Mouse (Mus musculus) gonadal fat pad, adult 2 months (tissue): ENCODE results near the gene Ltc4s. TPM values are rescaled to one million over a fixed set of nuclear protein-coding genes. Genes with fewer than 3 reads are reported as not detected.

Experiments used
- DNase-seq: peaks from one replicate; pipeline ENCODE4 v3.0.0-alpha.2; 2012; ENCODE audit warnings: low read depth
- polyA plus RNA-seq: library from polyadenylated mRNA; depleted of rRNA; stranded (reverse); fragments of >200 nt; gene quantifications from 2 replicates; pipeline ENCODE4 v1.2.3, GENCODE M21; 2012

Gene Ltc4s
- polyA plus RNA-seq, 1 experiment = 350 TPM

DNA sequence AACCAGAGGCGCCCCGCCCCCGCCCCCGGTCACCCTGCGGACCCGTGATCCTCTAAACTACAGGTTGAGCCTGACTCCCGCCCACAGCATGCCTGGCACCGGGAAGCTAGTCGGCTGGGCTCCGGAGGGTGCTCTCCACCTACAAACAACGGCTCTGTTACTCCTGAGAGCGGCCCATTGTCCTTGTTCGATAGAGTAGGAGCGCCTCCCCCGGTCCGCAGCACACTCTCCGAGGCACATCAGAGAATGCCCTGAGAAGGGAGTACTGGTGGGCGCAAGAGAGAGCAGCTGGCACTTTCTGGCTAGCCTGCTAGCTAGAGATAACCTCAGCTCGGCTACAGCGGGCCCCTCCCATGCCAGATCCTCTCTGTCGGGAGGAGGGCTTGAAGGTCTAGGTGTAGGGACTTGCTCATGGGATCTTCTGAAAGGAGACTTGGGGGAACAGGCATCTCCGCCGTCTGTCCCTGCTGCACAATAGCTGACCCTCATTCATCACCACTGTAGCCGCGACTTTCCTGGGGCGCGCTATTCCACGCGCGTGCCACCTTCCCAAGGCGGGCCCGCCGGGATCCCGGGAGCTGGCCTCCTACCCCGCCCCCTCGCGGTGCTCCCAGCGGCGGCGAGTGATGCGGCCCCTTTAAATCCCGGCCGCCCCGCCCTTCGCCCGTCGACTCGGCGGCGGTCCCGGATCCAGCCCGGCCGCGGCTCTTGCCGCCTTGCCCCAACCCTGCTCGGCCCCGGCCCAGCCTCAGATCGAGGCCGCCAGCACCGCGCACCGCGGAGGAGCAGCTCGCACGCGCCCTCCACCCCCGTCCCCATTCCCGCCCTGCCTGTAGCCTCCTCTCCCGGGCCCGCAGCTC is 13.5 kb downstream of the Ltc4s start:
- no peak for DNase-seq

- DNase-seq = no peak
These were observed 14.4 kb downstream of the Ltc4s start for GRCm38 (mm10) chr11:50223783-50224662.

GRCm38 (mm10) chr11:50222559-50223276 is 15.7 kb downstream of the Ltc4s start:
- no peak for DNase-seq

- no peak for DNase-seq
These were observed 18.6 kb downstream of the Ltc4s start for GRCm38 (mm10) chr11:50219833-50220232.

DNA sequence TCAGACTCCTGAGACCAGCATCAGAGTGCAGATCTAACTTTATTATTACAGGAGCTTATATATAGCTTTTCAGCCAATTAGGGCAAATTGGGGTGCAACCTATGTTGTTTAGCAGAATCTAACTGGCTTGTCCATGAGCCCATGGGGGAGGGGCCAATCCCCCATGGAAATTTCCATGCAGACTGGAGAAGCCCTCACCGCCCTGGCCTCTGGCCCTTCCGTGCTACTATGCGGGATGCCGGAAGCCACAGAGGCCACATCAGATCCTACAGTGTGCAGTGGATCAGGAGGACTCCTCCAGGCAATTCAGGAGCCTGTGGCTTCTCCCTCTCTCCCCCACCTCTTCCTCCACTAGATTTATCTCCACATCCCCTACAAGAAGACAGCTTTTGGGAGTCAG is 20.6 kb downstream of the Ltc4s start:
- no peak for DNase-seq

DNA sequence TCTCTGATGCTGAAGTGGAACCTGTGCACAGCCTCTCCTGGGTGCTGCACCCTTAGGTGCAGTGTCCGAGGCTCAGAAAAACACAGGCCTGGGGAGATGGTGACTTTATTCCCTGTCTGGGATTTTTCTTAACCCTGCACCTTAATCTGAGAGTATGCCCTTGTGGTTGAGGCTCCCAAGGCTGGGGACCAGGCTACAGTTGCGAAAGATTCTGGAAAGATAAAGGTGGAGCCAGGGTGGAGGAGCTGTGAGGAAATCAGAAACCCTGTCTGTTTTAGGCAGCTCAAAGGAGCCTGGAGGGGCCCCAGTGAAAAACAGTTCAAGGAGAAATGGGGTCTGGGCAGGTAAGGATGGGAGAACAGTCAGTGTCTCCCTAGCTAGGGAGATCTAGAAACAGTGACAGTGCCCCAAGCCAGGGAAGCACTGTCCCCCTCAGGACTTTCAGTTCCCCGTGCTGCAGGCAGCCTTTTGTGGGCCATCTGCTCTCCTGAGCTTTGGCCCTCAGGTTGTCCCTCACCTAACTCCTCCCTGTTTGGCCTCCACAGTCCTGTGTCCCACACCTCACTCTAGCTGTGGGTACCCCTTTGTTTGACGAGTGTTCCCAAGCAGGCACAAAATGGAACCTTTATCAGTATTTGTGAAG is 21.6 kb downstream of the Ltc4s start:
- no peak for DNase-seq

GRCm38 (mm10) chr11:50215633-50216032 is 22.8 kb downstream of the Ltc4s start:
- no peak for DNase-seq

DNA sequence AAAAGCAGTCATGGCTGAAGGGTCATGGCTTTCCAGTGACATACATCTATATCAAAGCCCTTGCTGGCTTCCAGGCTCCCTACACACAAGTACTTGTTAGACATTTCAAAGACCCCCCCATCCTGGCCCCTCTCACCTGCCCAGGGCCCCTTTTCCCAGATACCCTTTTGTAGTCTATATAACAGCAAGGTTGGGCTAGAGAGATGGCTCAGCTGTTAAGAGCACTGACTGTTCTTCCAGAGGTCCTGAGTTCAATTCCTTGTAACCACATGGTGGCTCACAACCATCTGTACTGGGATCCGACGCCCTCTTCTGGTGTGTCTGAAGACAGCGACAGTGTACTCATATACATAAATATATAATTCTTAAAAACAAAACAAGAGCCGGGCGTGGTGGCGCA is 23.8 kb downstream of the Ltc4s start:
- DNase-seq = no peak

GRCm38 (mm10) chr11:50212848-50213758 is 25.3 kb downstream of the Ltc4s start:
- no peak for DNase-seq

DNA sequence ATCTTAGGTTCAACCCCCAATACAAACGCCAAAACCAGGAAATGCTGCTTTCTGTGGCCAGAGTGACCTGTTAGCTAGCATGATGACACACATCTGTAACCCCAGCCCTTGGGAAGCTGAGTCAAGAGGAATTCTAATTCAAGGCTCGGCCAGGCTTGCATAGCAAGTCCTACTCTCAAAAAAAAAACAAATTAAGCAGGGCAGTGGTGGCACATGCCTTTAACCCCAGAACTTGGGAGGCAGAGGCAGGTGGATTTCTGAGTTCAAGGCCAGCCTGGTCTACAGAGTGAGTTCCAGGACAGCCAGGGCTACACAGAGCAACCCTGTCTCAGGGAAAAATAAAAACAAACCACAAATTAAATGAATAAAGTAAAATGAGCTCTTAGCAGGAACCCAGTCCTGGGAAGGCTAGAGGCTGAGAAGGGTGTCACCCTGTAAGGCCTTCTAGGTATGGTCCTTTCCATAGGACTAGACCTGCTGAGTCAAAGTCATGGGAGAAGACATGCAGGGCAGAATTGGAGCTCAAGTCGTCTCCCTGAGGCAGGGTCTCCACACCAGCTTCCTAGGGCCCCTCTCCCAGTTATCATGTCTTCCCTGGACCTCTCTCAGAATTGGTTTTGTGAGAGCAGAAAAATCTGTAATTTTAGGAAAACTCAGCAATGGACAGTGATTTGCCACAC is 26.2 kb downstream of the Ltc4s start:
- DNase-seq = no peak

DNA sequence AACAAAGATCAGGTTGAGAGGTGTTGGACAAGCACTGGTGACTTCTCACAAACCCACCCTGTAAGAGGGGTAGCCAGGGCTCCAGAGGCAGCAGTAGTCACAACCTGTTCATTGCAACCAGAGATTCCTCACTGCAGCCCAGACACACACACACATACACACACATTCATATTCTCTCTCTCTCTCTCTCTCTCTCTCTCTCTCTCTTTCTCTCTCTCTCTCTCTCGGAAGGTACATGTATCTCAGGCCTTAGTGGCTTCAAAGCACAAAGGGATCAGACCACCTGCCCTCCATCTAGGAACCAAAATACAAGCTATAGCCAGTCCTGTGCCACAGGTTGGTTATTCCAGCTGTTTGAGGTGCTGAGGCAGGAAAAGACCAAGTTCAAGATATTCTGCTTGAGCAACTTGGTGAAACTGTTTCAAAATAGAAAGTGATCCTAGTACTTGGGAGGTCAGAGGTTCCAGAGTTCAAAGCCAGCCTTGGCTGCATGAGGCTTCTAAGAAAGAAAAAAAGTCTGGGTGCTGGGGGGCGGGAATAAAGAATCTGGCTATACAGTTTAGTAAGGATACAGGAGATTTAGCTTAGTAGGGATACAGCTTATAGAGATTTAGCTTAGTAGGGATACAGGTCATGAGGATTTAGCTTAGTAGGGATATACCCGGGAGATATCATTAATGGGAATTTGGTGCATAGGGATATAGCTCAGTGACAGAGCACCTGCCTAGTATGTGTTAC is 26.9 kb downstream of the Ltc4s start:
- no peak for DNase-seq

DNA sequence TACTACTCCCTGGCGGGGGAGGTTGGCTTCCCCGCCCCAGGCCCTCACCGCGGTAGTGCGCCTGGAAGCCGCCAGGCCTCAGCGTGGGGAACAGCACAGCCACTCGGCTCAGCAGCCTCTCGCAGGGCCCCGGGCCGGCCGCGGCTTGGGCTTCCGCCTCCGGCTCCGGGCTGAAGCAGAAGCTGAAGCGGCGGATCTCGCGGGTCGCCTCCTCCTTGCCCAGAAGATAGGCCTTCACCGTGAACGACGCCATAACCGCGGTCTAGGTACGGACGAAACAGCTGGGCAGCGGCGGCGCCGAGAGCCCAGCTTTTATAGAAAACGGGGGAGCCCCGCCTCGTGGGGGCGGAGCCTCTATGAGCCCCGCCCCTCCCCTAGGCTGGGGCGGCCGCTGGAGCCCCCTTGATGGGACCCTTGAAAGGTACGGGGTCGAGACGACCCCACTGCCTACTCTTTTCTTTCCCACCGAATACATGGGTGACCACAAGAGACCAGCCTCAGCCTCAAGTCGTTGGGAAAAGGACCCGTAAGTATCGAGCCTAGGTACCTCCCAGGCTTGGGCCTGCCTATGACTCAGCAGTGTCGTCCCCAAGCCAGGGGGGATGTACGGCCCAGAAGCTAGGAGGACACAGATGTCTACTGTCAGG is 27.8 kb downstream of the Ltc4s start, which contains the start of the genes Sqstm1 and Mgat4b:
Gene Sqstm1 (minus strand): TSS at position 323 of the 647 bp plus-strand sequence.
Gene Mgat4b (plus strand): TSS at position 386 of the 647 bp plus-strand sequence.
- DNase-seq = no peak

- DNase-seq = no peak
These were observed 28.3 kb downstream of the Ltc4s start for GRCm38 (mm10) chr11:50210101-50210504.

DNA sequence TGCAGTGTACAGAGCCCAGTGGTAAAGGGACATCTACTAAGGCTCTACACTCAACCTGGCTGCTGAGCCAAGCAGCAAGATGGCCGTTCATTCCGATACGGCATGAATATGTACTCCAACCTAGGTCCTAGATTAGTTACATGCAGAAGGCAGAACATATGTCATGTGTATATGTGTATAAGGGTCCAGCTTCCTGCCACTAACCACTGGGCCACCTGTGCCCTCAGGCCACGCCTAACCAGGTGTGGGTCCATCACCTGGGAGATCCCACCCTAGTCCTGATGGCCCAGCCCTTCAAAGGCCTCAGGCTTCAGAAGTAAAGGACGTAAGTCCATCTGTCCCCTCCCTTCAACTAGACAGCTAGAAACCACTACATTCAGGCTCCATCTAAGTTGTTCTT is 30.4 kb downstream of the Ltc4s start:
- no peak for DNase-seq

DNA sequence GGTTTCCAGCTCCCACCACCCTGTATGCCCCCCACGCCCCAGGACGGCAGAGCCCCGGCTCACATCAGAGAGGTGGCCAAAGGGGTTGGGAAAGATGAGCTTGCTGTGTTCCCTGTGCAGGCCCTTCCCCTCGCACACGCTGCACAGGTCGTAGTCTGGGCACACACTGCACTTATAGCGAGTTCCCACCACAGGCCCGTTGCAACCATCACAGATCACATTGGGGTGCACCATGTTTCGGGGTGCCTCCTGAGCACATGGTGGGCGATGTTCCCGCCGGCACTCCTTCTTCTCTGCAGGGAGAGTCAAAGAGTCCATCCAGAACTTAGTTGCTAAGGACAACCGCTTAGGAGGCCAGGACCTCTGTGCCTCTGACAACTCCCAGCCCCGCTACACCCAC is 31.1 kb downstream of the Ltc4s start:
- no peak for DNase-seq

- no peak for DNase-seq
These were observed 32.4 kb downstream of the Ltc4s start for GRCm38 (mm10) chr11:50206037-50206436.

- DNase-seq = no peak
These were observed 33.0 kb downstream of the Ltc4s start for GRCm38 (mm10) chr11:50205434-50205833.

GRCm38 (mm10) chr11:50203302-50203827 is 35.1 kb downstream of the Ltc4s start:
- DNase-seq = no peak
